Mouse (Mus musculus) CD4-positive, CD25-positive, alpha-beta regulatory T cell, adult 4 months (primary cell): ENCODE results near the gene Mtmr14. TPM values are rescaled to one million over a fixed set of nuclear protein-coding genes. Genes with fewer than 3 reads are reported as not detected.

ENCODE experiments used
- ATAC-seq: one replicate; pipeline ENCODE4 v1.8.0; 2017
- polyA plus RNA-seq, 2 experiments: library from polyadenylated mRNA; unstranded; fragments of 100-300 nt; shearing (Covaris generic); gene quantifications; one replicate each; pipeline ENCODE4 v1.2.1; 2017

The Mtmr14 gene
- polyA plus RNA-seq: 10 to 100 TPM; 20.6 to 25.6 TPM

GRCm38 (mm10) chr6:113237542-113238270 is at the start of gene Mtmr14:
Gene Mtmr14 (plus strand): TSS chr6:113237843.
- ATAC-seq: peak; percentile 99

- ATAC-seq: no peak
Measured at GRCm38 (mm10) chr6:113193765-113194460, 43.7 kb upstream of the Mtmr14 start.

GRCm38 (mm10) chr6:113194517-113194840 is 43.2 kb upstream of the Mtmr14 start:
- no peak for ATAC-seq

GRCm38 (mm10) chr6:113194841-113195595 is 42.6 kb upstream of the Mtmr14 start, which contains the start of gene Lhfpl4:
Gene Lhfpl4 (minus strand): TSS chr6:113195384.
- no peak for ATAC-seq

GRCm38 (mm10) chr6:113195596-113195992 is 42.0 kb upstream of the Mtmr14 start:
- ATAC-seq: no peak

GRCm38 (mm10) chr6:113216280-113216679 is 21.4 kb upstream of the Mtmr14 start:
- ATAC-seq: no peak

GRCm38 (mm10) chr6:113225798-113226197 is 11.8 kb upstream of the Mtmr14 start:
- no peak for ATAC-seq

- no peak for ATAC-seq
Measured at GRCm38 (mm10) chr6:113226705-113227104, 10.9 kb upstream of the Mtmr14 start.

- no peak for ATAC-seq
Measured at GRCm38 (mm10) chr6:113235141-113235540, 2.5 kb upstream of the Mtmr14 start.

GRCm38 (mm10) chr6:113238442-113238841 is 799 bp downstream of the Mtmr14 start:
- ATAC-seq: no peak

GRCm38 (mm10) chr6:113242753-113243152 is 5.1 kb downstream of the Mtmr14 start:
- no peak for ATAC-seq

- no peak for ATAC-seq
Measured at GRCm38 (mm10) chr6:113245585-113245984, 7.9 kb downstream of the Mtmr14 start.

GRCm38 (mm10) chr6:113250786-113251185 is 13.1 kb downstream of the Mtmr14 start:
- no peak for ATAC-seq

GRCm38 (mm10) chr6:113251921-113252320 is 14.3 kb downstream of the Mtmr14 start:
- ATAC-seq: no peak

- ATAC-seq: no peak
Measured at GRCm38 (mm10) chr6:113254899-113255298, 17.3 kb downstream of the Mtmr14 start.

- ATAC-seq: no peak
Measured at GRCm38 (mm10) chr6:113261174-113261858, 23.7 kb downstream of the Mtmr14 start.

GRCm38 (mm10) chr6:113263531-113263930 is 25.9 kb downstream of the Mtmr14 start:
- ATAC-seq: no peak

GRCm38 (mm10) chr6:113264429-113264828 is 26.8 kb downstream of the Mtmr14 start:
- ATAC-seq: no peak

GRCm38 (mm10) chr6:113266996-113267655 is 29.5 kb downstream of the Mtmr14 start:
- ATAC-seq: no peak

GRCm38 (mm10) chr6:113267988-113268387 is 30.3 kb downstream of the Mtmr14 start:
- ATAC-seq: no peak

- no peak for ATAC-seq
Measured at GRCm38 (mm10) chr6:113272365-113272764, 34.7 kb downstream of the Mtmr14 start.

GRCm38 (mm10) chr6:113276846-113277245 is 39.2 kb downstream of the Mtmr14 start:
- ATAC-seq: no peak
